13 mouse cellular contexts compared by ENCODE assay signal in genomic region chr1:90272830-90273628, GRCm38 (mm10).
DNase-seq lines count a peak whose midpoint lies in the region; ATAC-seq and TF ChIP-seq lines count a peak whose summit lies in the region.
"Had no signal": no experiment of that assay in that cellular context is flagged by ENCODE, and none has a peak within 500 bp of the region (broad histone marks: within the 10 kb centered on the region; RNA-seq: fewer than 3 reads in every experiment).

No protein-coding gene starts in this region.

- TF ChIP-seq CTCF in kidney, postnatal 0 days (IDR thresholded peaks at IDR 0.05; ENCODE audit: low read depth): no peak
- TF ChIP-seq CTCF in kidney, adult 2 months (conservative IDR thresholded peaks at IDR 0.05; ENCODE audit: insufficient read depth, insufficient read length, low read depth, low read length): no peak

- H3K4me1 ChIP-seq in kidney, postnatal 0 days (replicated peaks; ENCODE audit: insufficient read depth, low read length): peaks cover 12% of the 10 kb centered on the region
- H3K4me1 ChIP-seq in kidney, adult 2 months (ENCODE audit: control insufficient read depth, insufficient read depth, low read length): peaks cover 3% of the 10 kb centered on the region; the same call in 1 of the 2 replicates
- H3K4me1 ChIP-seq in embryonic facial prominence, embryonic 13.5 days: peaks cover 60% of the 10 kb centered on the region
- peaks cover 45% of the 10 kb centered on the region for H3K4me1 ChIP-seq in limb, embryonic 14.5 days (ENCODE audit: control insufficient read depth, insufficient read depth, low read length)

- no peaks in the 10 kb centered on the region for H3K9me3 ChIP-seq in kidney, postnatal 0 days (replicated peaks; ENCODE audit: low read length)
- H3K9me3 ChIP-seq in embryonic facial prominence, embryonic 13.5 days: no peaks in the 10 kb centered on the region
- H3K9me3 ChIP-seq in limb, embryonic 14.5 days (ENCODE audit: control insufficient read depth, low read length): no peaks in the 10 kb centered on the region
- H3K9me3 ChIP-seq: heart, embryonic 12.5 days had no signal

- H3K27me3 ChIP-seq in kidney, postnatal 0 days (ENCODE audit: insufficient read depth, low read length): no peaks in the 10 kb centered on the region
- no peaks in the 10 kb centered on the region for H3K27me3 ChIP-seq in kidney, adult 2 months (replicated peaks; ENCODE audit: control insufficient read depth, insufficient read depth, low read length)
- H3K27me3 ChIP-seq in embryonic facial prominence, embryonic 13.5 days: no peaks in the 10 kb centered on the region
- no peaks in the 10 kb centered on the region for H3K27me3 ChIP-seq in limb, embryonic 14.5 days (ENCODE audit: control insufficient read depth, insufficient read depth, low read length)
- H3K27me3 ChIP-seq: heart, embryonic 12.5 days had no signal

- WGBS in kidney, postnatal 0 days: 52% methylated on average over 19 of the region's 19 CpGs
- 74% methylated on average over 19 of the region's 19 CpGs for WGBS in kidney, adult 2 months
- 45% methylated on average over 19 of the region's 19 CpGs for WGBS in embryonic facial prominence, embryonic 13.5 days
- 24% methylated on average over 19 of the region's 19 CpGs for WGBS in limb, embryonic 14.5 days

- H3K36me3 ChIP-seq in kidney, postnatal 0 days (ENCODE audit: insufficient read depth, low read length): no peaks in the 10 kb centered on the region
- H3K36me3 ChIP-seq in kidney, adult 2 months (ENCODE audit: control insufficient read depth, insufficient read depth, low read length): no peaks in the 10 kb centered on the region
- no peaks in the 10 kb centered on the region for H3K36me3 ChIP-seq in embryonic facial prominence, embryonic 13.5 days
- H3K36me3 ChIP-seq in limb, embryonic 14.5 days (ENCODE audit: control insufficient read depth, insufficient read depth, low read length): no peaks in the 10 kb centered on the region
- H3K36me3 ChIP-seq: heart, embryonic 12.5 days had no signal

- peak; percentile 34 for DNase-seq in kidney, postnatal 0 days (ENCODE audit: low spot score)
- no peak for DNase-seq in kidney, adult 2 months
- peak; percentile 67 for DNase-seq in Muller cell, postnatal 12 days (ENCODE audit: inconsistent ontology term)
- DNase-seq in limb, embryonic 14.5 days (ENCODE audit: low spot score): peak; percentile 86
- DNase-seq in adrenal gland, adult 18-20 months (ENCODE audit: low spot score in 2 of 2): no peak
- DNase-seq in urinary bladder, postnatal 14 days (ENCODE audit: low spot score): no peak
- DNase-seq: kidney, adult 9 months; lung, postnatal 14 days; retina, postnatal 1 day had no signal

- no peak overlapping the region for H3K4me2 ChIP-seq in kidney, postnatal 0 days (ENCODE audit: low read length)
- H3K4me2 ChIP-seq in embryonic facial prominence, embryonic 13.5 days: peak overlapping the region; percentile 18; the same call in 1 of the 2 replicates
- no peak overlapping the region; the same call in 1 of the 2 replicates for H3K4me2 ChIP-seq in limb, embryonic 14.5 days (replicated peaks; ENCODE audit: low read depth, low read length, severe bottlenecking)
- H3K4me2 ChIP-seq: heart, embryonic 12.5 days had no signal

- H3K4me3 ChIP-seq in kidney, postnatal 0 days (replicated peaks; ENCODE audit: low read depth, low read length): no peak overlapping the region
- no peak overlapping the region for H3K4me3 ChIP-seq in kidney, adult 2 months (ENCODE audit: insufficient read depth, low read depth, low read length)
- H3K4me3 ChIP-seq in embryonic facial prominence, embryonic 13.5 days: no peak overlapping the region
- no peak overlapping the region for H3K4me3 ChIP-seq in limb, embryonic 14.5 days (replicated peaks; ENCODE audit: low read length)
- H3K4me3 ChIP-seq: heart, embryonic 12.5 days had no signal

- H3K9ac ChIP-seq in kidney, postnatal 0 days (ENCODE audit: low read depth, low read length): no peak overlapping the region
- no peak overlapping the region for H3K9ac ChIP-seq in embryonic facial prominence, embryonic 13.5 days
- no peak overlapping the region for H3K9ac ChIP-seq in limb, embryonic 14.5 days (ENCODE audit: low read depth, low read length, severe bottlenecking)
- H3K9ac ChIP-seq: heart, embryonic 12.5 days had no signal

- no peak; the same call in 1 of the 2 replicates for ATAC-seq in kidney, postnatal 0 days (replicated peaks; ENCODE audit: low FRiP score, low read depth)
- no peak for ATAC-seq in embryonic facial prominence, embryonic 13.5 days (ENCODE audit: insufficient number of reproducible peaks, insufficient read depth, low FRiP score, low TSS enrichment, low read depth)
- ATAC-seq in limb, embryonic 14.5 days (ENCODE audit: low FRiP score, low read depth): peak; percentile 82
- ATAC-seq: activated CD4-positive, CD25-positive, alpha-beta regulatory T cell, adult 4 months; forebrain, embryonic 14.5 days had no signal

- no peak overlapping the region for H3K27ac ChIP-seq in kidney, postnatal 0 days
- H3K27ac ChIP-seq in kidney, adult 2 months (ENCODE audit: insufficient read depth, low read depth, low read length): no peak overlapping the region
- H3K27ac ChIP-seq in embryonic facial prominence, embryonic 13.5 days: peak overlapping the region; percentile 78
- peak overlapping the region; percentile 59 for H3K27ac ChIP-seq in limb, embryonic 14.5 days (replicated peaks; ENCODE audit: low read depth, low read length)

- TF ChIP-seq POLR2A in kidney, adult 2 months (IDR thresholded peaks at IDR 0.05; ENCODE audit: low read depth, low read length): no peak
- no peak for TF ChIP-seq POLR2A in limb, embryonic 14.5 days (IDR thresholded peaks at IDR 0.05; ENCODE audit: borderline replicate concordance, extremely low read depth, insufficient read depth, insufficient read length)

Comparison
In these comparisons a context has a peak if more than half of its experiments do, and no peak if none do; other contexts are left out.
1. DNase-seq: peak in kidney, postnatal 0 days (single experiment), Muller cell, postnatal 12 days (single experiment) and limb, embryonic 14.5 days (single experiment); none in kidney, adult 2 months (single experiment), adrenal gland, adult 18-20 months (0 of 2) and urinary bladder, postnatal 14 days (single experiment).
2. H3K27ac ChIP-seq: peak in embryonic facial prominence, embryonic 13.5 days (single experiment) and limb, embryonic 14.5 days (single experiment); none in kidney, postnatal 0 days (single experiment) and kidney, adult 2 months (single experiment).